Mouse (Mus musculus) brain, embryonic 14.5 days (tissue): ENCODE data around the gene Atp6v0e2.

Experiments used
- CTCF ChIP-seq: fragments of 200-500 bp; IDR thresholded peaks from 2 replicates; pipeline ENCODE4 v1.5.1; 2012; ENCODE audit warnings: inconsistent platforms, mild to moderate bottlenecking, moderate library complexity, borderline replicate concordance; ENCODE audit not compliant: insufficient read depth, insufficient read length; ENCODE audit errors: extremely low read depth
- POLR2A ChIP-seq: fragments of 200-500 bp; IDR thresholded peaks from 2 replicates; pipeline ENCODE4 v1.6.1; 2012; ENCODE audit warnings: mild to moderate bottlenecking, inconsistent platforms, borderline replicate concordance; ENCODE audit not compliant: poor library complexity, insufficient read depth, insufficient read length, severe bottlenecking; ENCODE audit errors: extremely low read depth

DNA sequence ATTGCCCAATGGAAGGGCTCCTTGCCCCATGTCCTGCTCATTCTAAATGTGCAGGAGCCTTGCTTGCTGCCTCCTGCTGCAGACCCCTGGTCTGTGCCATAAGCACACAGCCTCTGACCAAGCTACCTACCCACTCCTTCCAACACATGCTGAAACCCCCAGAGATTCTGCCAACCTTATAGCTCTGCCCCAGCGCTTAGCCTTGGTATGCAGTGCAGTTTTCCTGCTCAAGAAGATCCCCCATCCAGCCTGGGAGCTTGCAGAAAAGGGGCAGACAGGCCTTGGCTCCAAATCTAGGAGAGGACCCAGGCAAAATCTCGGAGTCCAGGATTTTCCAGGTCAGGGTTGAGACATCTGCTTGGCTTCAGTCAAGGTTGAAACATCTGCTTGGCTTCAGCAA is 3.9 kb upstream of the Atp6v0e2 start:
- no peak for TF ChIP-seq CTCF
- TF ChIP-seq POLR2A = no peak
